Mouse (Mus musculus) neutrophil, adult 5-6 weeks (primary cell): Measurements from ENCODE around the gene Lrig1. TPM values are rescaled to one million over a fixed set of nuclear protein-coding genes. Genes with fewer than 3 reads are reported as not detected.

Source experiments
- ATAC-seq: fragments of 151-379, 151-347 bp; 2 replicates; pipeline ENCODE4 v1.8.0; 2017; ENCODE audit warnings: mild to moderate bottlenecking, moderate TSS enrichment; ENCODE audit not compliant: insufficient number of reproducible peaks, poor library complexity, low FRiP score, severe bottlenecking; ENCODE audit errors: extremely low read depth
- total RNA-seq: library from RNA; stranded (forward); fragments of 200-1000 nt; gene quantifications from 2 replicates; pipeline ENCODE4 v1.2.3, GENCODE M21; 2017

The Lrig1 gene
- total RNA-seq, 1 experiment from 2014 or later = 1.9 TPM

GRCm38 (mm10) chr6:94700612-94701011 is 654 bp upstream of the Lrig1 start:
- ATAC-seq = no peak

GRCm38 (mm10) chr6:94699173-94699987 is 578 bp downstream of the Lrig1 start:
- no peak for ATAC-seq

GRCm38 (mm10) chr6:94698509-94699172 is 1.3 kb downstream of the Lrig1 start:
- ATAC-seq = no peak

- ATAC-seq = no peak
Measured at GRCm38 (mm10) chr6:94697423-94697822, 2.5 kb downstream of the Lrig1 start.

- ATAC-seq = no peak
Measured at GRCm38 (mm10) chr6:94696182-94697080, 3.5 kb downstream of the Lrig1 start.

- no peak for ATAC-seq
Measured at GRCm38 (mm10) chr6:94695121-94695930, 4.6 kb downstream of the Lrig1 start.

GRCm38 (mm10) chr6:94694481-94694880 is 5.5 kb downstream of the Lrig1 start:
- no peak for ATAC-seq

- no peak for ATAC-seq
Measured at GRCm38 (mm10) chr6:94693091-94693490, 6.9 kb downstream of the Lrig1 start.

- ATAC-seq = no peak
Measured at GRCm38 (mm10) chr6:94692003-94692402, 8.0 kb downstream of the Lrig1 start.

GRCm38 (mm10) chr6:94690247-94690646 is 9.7 kb downstream of the Lrig1 start:
- no peak for ATAC-seq

- no peak for ATAC-seq
Measured at GRCm38 (mm10) chr6:94688722-94689121, 11.2 kb downstream of the Lrig1 start.

- no peak for ATAC-seq
Measured at GRCm38 (mm10) chr6:94686048-94686447, 13.9 kb downstream of the Lrig1 start.

- no peak for ATAC-seq
Measured at GRCm38 (mm10) chr6:94685611-94686010, 14.3 kb downstream of the Lrig1 start.

GRCm38 (mm10) chr6:94684844-94685557 is 15.0 kb downstream of the Lrig1 start:
- no peak for ATAC-seq

- ATAC-seq = no peak
Measured at GRCm38 (mm10) chr6:94683701-94684100, 16.3 kb downstream of the Lrig1 start.

GRCm38 (mm10) chr6:94682270-94682618 is 17.7 kb downstream of the Lrig1 start:
- no peak for ATAC-seq

GRCm38 (mm10) chr6:94681446-94682269 is 18.3 kb downstream of the Lrig1 start:
- peak; percentile 44; the same call in 1 of the 2 replicates for ATAC-seq
